Mouse (Mus musculus) heart, postnatal 0 days (tissue): ENCODE results near the gene Olfr635. TPM values are rescaled to one million over a fixed set of nuclear protein-coding genes. Genes with fewer than 3 reads are reported as not detected.

Experiments
- ATAC-seq: fragments of 200-750 bp; cut with Nextera tagmentation; 2 replicates; pipeline ENCODE4 v1.8.0; 2017; ENCODE audit warnings: low read depth, moderate number of reproducible peaks, moderate library complexity; ENCODE audit not compliant: insufficient read depth
- DNase-seq: peaks from one replicate; pipeline ENCODE4 v3.0.0-alpha.2; 2016; ENCODE audit warnings: low spot score
- H3K27ac ChIP-seq: fragments of 300-500 bp; sonication (generic); 2 replicates; pipeline ENCODE4 v1.5.1; 2014; ENCODE audit warnings: low read depth, mild to moderate bottlenecking
- H3K27me3 ChIP-seq: fragments of 300-500 bp; sonication (generic); 2 replicates; pipeline ENCODE4 v1.6.1; 2014; ENCODE audit warnings: low read length, mixed read lengths; ENCODE audit not compliant: control insufficient read depth, insufficient read depth
- H3K36me3 ChIP-seq: fragments of 300-500 bp; sonication (generic); replicated peaks from 2 replicates; pipeline ENCODE4 v1.6.1; 2014; ENCODE audit warnings: low read length, mixed read lengths; ENCODE audit not compliant: control insufficient read depth, insufficient read depth
- H3K4me1 ChIP-seq: fragments of 300-500 bp; sonication (generic); 2 replicates; pipeline ENCODE4 v1.6.1; 2014; ENCODE audit warnings: antibody characterized with exemption; ENCODE audit not compliant: control insufficient read depth, insufficient read depth
- H3K4me2 ChIP-seq: fragments of 300-500 bp; sonication (generic); 2 replicates; pipeline ENCODE4 v1.6.1; 2014; ENCODE audit warnings: low read depth, mild to moderate bottlenecking, low read length, moderate library complexity
- H3K4me3 ChIP-seq: fragments of 300-500 bp; sonication (generic); 2 replicates; pipeline ENCODE4 v1.5.1; 2014; ENCODE audit warnings: low read depth, low read length
- H3K9ac ChIP-seq: fragments of 300-500 bp; sonication (generic); replicated peaks from 2 replicates; pipeline ENCODE4 v1.6.1; 2014; ENCODE audit warnings: low read depth, low read length, mixed read lengths
- H3K9me3 ChIP-seq: fragments of 300-500 bp; sonication (generic); replicated peaks from 2 replicates; pipeline ENCODE4 v1.6.1; 2016; ENCODE audit warnings: low read length; ENCODE audit not compliant: control insufficient read depth
- CTCF ChIP-seq: IDR thresholded peaks from 2 replicates; pipeline ENCODE4 v1.5.1; 2016; ENCODE audit warnings: antibody characterized with exemption, control low read depth, low read depth
- EP300 ChIP-seq: IDR thresholded peaks from 2 replicates; pipeline ENCODE4 v1.6.1; 2016; ENCODE audit warnings: antibody characterized with exemption, low read depth
- WGBS: fragments of 180-500 bp; shearing (Covaris S2); extraction: QIAGEN DNeasy Blood & Tissue Kit; methylation state at CpG from one replicate; pipeline ENCODE4 v1.1.7; 2014; 5-methylcytosine and 5-hydroxymethylcytosine counted together
- polyA plus RNA-seq: library from polyadenylated mRNA; unstranded; fragments of >200 nt; fragmentation: Nextera tagmentation; extraction: Ambion mirVana; gene quantifications from 2 replicates; pipeline ENCODE4 v1.2.1, GENCODE M21; 2015
- total RNA-seq: library from RNA; depleted of rRNA; stranded (reverse); fragments of >200 nt; gene quantifications from 2 replicates; pipeline ENCODE4 v1.2.3, GENCODE M21; 2014; ENCODE audit warnings: low replicate concordance

The Olfr635 gene
- total and polyA plus RNA-seq, 2 experiments from 2014 or later, result not detected

DNA sequence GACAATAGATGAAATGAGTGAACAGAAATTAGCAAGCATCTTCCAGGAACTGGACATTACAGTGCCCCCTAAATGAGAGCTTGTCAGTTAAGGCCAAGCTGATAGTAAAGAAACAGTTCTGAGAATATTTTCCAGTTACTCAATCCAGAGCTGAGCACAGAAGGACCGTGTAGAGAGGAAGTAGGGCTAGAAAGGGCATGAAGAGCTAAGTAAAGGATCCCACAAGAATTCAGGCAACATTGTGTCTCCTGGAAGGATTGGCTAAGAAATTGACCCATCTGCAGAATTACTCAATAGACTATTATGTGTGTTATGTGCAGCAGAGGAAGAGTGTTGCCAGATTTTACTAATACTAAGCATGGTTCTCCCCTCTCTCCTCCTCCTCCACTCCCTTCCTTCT is 830 bp downstream of the Olfr635 start:
- no peak for TF ChIP-seq CTCF
- TF ChIP-seq EP300, result no peak
- Histone ChIP-seq H3K4me3 (no peak overlapping the region), H3K9me3 (no peaks in the 10 kb centered on the region), H3K4me1 (no peaks in the 10 kb centered on the region), H3K27ac (no peak overlapping the region), H3K9ac (no peak overlapping the region), H3K27me3 (no peaks in the 10 kb centered on the region), H3K4me2 (no peak overlapping the region), H3K36me3 (no peaks in the 10 kb centered on the region)
- ATAC-seq (no peak), DNase-seq (no peak)
- 32% methylated on average over 1 of the region's 1 CpGs for WGBS

DNA sequence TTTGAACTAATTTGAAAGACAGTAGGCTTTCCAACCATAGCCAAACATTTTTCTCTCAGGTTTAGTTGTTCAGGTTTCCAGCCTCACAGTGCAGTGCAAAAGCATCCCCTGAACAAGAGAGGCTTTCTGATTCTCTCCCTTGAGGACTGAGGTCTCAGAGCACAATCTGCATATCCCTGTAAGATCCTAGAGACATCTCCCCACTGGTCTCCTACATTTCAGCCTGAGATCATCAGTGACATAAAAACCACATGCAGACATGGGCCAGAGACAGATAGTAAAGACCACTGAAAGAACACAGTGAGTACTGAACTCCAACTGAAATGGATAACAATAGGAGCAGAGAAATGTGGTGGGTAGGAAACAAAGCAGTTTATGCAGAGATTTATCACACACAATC is 27.5 kb downstream of the Olfr635 start, which contains the start of gene Olfr638:
Gene Olfr638, plus strand, starts transcription at position 301 of the 400 bp plus-strand sequence.
- TF ChIP-seq CTCF, result no peak
- no peak for TF ChIP-seq EP300
- Histone ChIP-seq H3K4me1 (no peaks in the 10 kb centered on the region), H3K4me3 (no peak within 1 kb of the TSS), H3K9ac (no peak within 1 kb of the TSS), H3K36me3 (no peaks in the 10 kb centered on the region), H3K27me3 (no peaks in the 10 kb centered on the region), H3K27ac (no peak within 1 kb of the TSS), H3K9me3 (no peaks in the 10 kb centered on the region), H3K4me2 (no peak within 1 kb of the TSS)
- no peak for DNase-seq
- no peak for ATAC-seq

DNA sequence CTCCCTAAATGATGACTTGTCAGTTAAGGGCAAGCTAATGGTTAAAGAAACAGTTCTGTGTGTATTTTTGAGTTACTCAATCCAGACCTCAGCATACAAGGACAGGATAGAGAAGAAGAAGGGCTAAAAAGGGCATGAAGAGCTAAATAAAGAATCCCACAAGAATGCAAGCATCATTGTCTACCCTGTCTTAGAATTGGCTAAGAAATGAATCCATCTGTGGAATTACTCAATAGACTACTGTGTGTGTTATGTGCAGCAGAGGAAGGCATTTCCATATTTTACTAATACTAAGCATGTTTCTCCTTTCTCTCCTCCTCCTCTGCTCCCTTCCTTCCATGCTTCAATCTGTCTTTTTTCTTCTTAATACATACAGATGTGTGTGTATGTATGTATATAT is 28.2 kb downstream of the Olfr635 start:
- no peak overlapping the region for H3K4me3 ChIP-seq
- H3K4me2 ChIP-seq, result no peak overlapping the region
- no peak overlapping the region for H3K9ac ChIP-seq
- no peaks in the 10 kb centered on the region for H3K27me3 ChIP-seq
- no peaks in the 10 kb centered on the region for H3K9me3 ChIP-seq
- DNase-seq, result no peak
- H3K36me3 ChIP-seq, result no peaks in the 10 kb centered on the region
- ATAC-seq, result no peak
- no peak overlapping the region for H3K27ac ChIP-seq
- TF ChIP-seq CTCF (no peak), EP300 (no peak)
- H3K4me1 ChIP-seq, result no peaks in the 10 kb centered on the region

DNA sequence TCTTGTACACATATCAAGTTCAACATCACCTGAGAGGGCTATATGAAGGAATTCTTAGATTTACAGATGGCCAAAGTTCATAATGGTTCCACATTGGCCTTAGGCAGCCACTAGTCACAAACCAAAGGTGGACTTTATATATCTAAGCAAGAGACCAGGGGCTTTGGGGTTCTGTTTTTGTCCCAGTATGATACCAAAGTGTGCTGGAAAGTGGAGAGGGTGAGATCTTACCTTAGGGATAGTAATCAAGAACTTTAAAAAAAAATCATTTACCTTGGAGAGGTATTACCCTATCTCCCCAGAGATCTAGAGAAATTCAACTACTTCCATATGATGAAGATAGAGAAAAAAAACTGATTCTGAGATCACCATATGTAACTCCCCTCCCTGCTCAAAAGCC is 46.3 kb downstream of the Olfr635 start, which contains the start of gene Olfr639:
Gene Olfr639, minus strand, starts transcription at position 101 of the 400 bp plus-strand sequence.
- H3K4me3 ChIP-seq, result no peak within 1 kb of the TSS
- H3K27ac ChIP-seq, result no peak within 1 kb of the TSS
- H3K9ac ChIP-seq, result no peak within 1 kb of the TSS
- ATAC-seq (no peak), DNase-seq (no peak)
- no peaks in the 10 kb centered on the region for H3K4me1 ChIP-seq
- no peaks in the 10 kb centered on the region for H3K9me3 ChIP-seq
- TF ChIP-seq CTCF (no peak), EP300 (no peak)
- H3K4me2 ChIP-seq, result no peak within 1 kb of the TSS
- H3K27me3 ChIP-seq, result no peaks in the 10 kb centered on the region
- no peaks in the 10 kb centered on the region for H3K36me3 ChIP-seq

DNA sequence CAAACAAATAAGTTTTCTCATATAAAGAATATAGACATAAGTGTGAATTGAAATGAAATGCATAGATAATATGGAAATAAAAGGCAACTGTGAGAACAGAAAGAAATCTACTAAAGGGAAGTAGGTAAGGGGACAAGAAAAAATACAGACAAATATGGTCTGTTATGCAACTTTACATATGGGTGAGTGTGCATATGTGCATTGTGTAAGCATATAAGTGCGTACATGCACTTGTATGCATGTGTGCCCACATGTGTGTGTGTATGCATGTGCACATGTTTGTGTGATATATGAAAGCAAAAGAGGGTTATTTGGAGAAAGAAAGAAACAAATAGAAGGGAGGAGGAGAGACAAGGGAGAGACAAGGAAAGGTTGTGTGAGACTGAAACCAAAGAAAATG is 48.0 kb downstream of the Olfr635 start:
- no peaks in the 10 kb centered on the region for H3K27me3 ChIP-seq
- TF ChIP-seq CTCF, result no peak
- TF ChIP-seq EP300, result no peak
- H3K4me3 ChIP-seq, result no peak overlapping the region
- no peak overlapping the region for H3K27ac ChIP-seq
- no peaks in the 10 kb centered on the region for H3K9me3 ChIP-seq
- no peak for ATAC-seq
- 69% methylated on average over 1 of the region's 1 CpGs for WGBS
- no peak for DNase-seq
- H3K9ac ChIP-seq, result no peak overlapping the region
- no peaks in the 10 kb centered on the region for H3K36me3 ChIP-seq
- no peak overlapping the region for H3K4me2 ChIP-seq
- no peaks in the 10 kb centered on the region for H3K4me1 ChIP-seq

DNA sequence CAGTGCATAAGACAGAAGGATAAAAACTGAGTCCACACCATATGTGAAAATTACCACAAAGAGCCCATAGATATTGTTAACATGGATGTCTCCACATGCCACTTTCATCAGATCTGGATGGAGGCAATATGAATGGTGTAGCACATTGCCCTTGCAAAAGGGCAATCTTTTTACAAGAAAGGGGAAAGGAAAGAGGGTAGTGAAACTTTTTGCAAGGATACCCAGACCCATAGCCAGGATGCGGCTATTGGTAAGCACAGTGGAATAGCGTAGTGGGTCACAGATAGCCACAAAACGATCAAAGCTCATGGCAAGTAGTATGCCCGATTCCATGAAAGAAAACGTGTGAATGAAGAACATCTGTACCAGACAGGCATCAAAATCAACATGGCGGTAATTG is 50.7 kb downstream of the Olfr635 start:
- H3K4me2 ChIP-seq, result no peak overlapping the region
- TF ChIP-seq EP300, result no peak
- no peak for TF ChIP-seq CTCF

More for the DNA sequence above, 50.7 kb downstream of the Olfr635 start:
- Histone ChIP-seq H3K9me3 (no peaks in the 10 kb centered on the region), H3K9ac (no peak overlapping the region), H3K4me3 (no peak overlapping the region), H3K27ac (no peak overlapping the region), H3K4me1 (no peaks in the 10 kb centered on the region), H3K27me3 (no peaks in the 10 kb centered on the region), H3K36me3 (no peaks in the 10 kb centered on the region)
- ATAC-seq, result no peak
- 82% methylated on average over 6 of the region's 6 CpGs for WGBS
- DNase-seq, result no peak
